Mouse (Mus musculus) forebrain, embryonic 13.5 days (tissue): ENCODE results near the gene Zfpm1. TPM values are rescaled to one million over a fixed set of nuclear protein-coding genes. Genes with fewer than 3 reads are reported as not detected.
A peak's percentile ranks its signal among the peaks of the same experiment; 100 is the strongest.

Experiments
- ATAC-seq: fragments of 200-750 bp; cut with Nextera tagmentation; 2 replicates; pipeline ENCODE4 v1.8.0; 2017
- H3K27ac ChIP-seq: fragments of 300-500 bp; sonication (generic); 2 replicates; pipeline ENCODE4 v1.5.1; 2015; ENCODE audit warnings: inconsistent platforms, mild to moderate bottlenecking, moderate library complexity
- H3K27me3 ChIP-seq: fragments of 300-500 bp; sonication (generic); 2 replicates; pipeline ENCODE4 v1.6.1; 2015; ENCODE audit warnings: mild to moderate bottlenecking, inconsistent platforms
- H3K36me3 ChIP-seq: fragments of 300-500 bp; sonication (generic); 2 replicates; pipeline ENCODE4 v1.6.1; 2015; ENCODE audit warnings: mild to moderate bottlenecking, inconsistent platforms; ENCODE audit not compliant: poor library complexity, severe bottlenecking
- H3K4me1 ChIP-seq: fragments of 300-500 bp; sonication (generic); 2 replicates; pipeline ENCODE4 v1.6.1; 2015; ENCODE audit warnings: inconsistent platforms
- H3K4me2 ChIP-seq: fragments of 300-500 bp; sonication (generic); 2 replicates; pipeline ENCODE4 v1.6.1; 2015; ENCODE audit warnings: inconsistent platforms, mild to moderate bottlenecking, moderate library complexity
- H3K4me3 ChIP-seq: fragments of 300-500 bp; sonication (generic); 2 replicates; pipeline ENCODE4 v1.5.1; 2015; ENCODE audit warnings: mild to moderate bottlenecking, inconsistent platforms
- H3K9ac ChIP-seq: fragments of 300-500 bp; sonication (generic); 2 replicates; pipeline ENCODE4 v1.6.1; 2015; ENCODE audit warnings: mild to moderate bottlenecking, inconsistent platforms
- H3K9me3 ChIP-seq: fragments of 300-500 bp; sonication (generic); replicated peaks from 2 replicates; pipeline ENCODE4 v1.6.1; 2016; ENCODE audit warnings: inconsistent platforms
- WGBS: fragments of 180-500 bp; shearing (Covaris S2); methylation state at CpG from one replicate; pipeline ENCODE4 v1.1.7; 2015; 5-methylcytosine and 5-hydroxymethylcytosine counted together
- polyA plus RNA-seq: library from polyadenylated mRNA; unstranded; fragments of >200 nt; fragmentation: Nextera tagmentation; extraction: Ambion mirVana; gene quantifications from 2 replicates; pipeline ENCODE4 v1.2.1, GENCODE M21; 2015

The Zfpm1 gene
- polyA plus RNA-seq, 1 experiment from 2014 or later, result 0.48 TPM

DNA sequence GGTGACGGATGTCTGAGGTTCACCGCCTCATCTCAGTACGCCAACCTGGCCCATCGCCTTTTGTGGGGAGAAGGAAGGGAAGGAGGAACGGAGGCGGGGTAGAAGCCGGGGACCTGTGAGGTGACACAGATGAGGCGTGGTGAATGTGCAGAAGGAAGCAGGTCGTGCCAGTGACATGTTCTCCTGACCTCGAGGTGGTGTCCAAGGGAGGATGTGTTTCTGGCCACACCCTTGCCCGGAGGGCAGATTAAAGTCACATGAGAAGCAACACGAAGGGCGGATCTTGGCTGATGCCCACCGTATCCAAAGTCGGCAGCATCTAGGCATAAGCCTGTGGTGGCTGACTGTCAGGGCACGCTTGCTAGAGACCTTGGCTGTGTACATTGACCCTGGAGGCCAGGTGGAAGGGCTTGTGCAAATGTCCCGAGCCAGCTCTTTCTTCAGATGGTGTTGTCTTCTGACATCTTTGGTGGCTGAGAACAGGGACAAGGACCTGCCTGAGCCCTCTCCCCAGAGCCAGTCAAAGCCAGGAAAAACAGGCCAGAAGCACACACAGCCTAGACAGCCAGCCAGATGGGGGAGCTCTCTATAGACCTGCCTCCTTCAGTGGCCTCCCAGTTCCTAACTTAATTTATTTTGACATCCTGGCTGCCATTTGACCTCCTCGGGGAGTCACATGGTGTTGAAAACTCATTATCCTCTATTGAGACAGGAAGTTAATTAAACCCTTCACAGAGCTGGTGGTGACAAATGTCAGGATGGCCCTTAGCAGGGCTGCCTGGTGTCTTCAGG lies 4.5 kb upstream of the Zfpm1 start:
- H3K9me3 ChIP-seq, result no peaks in the 10 kb centered on the region
- H3K4me2 ChIP-seq, result no peak overlapping the region
- no peak overlapping the region for H3K4me3 ChIP-seq
- peaks cover 8% of the 10 kb centered on the region for H3K27me3 ChIP-seq
- no peak for ATAC-seq
- no peaks in the 10 kb centered on the region for H3K36me3 ChIP-seq
- H3K9ac ChIP-seq, result no peak overlapping the region
- no peak overlapping the region for H3K27ac ChIP-seq
- H3K4me1 ChIP-seq, result peaks cover 15% of the 10 kb centered on the region
- 83% methylated on average over 18 of the region's 18 CpGs for WGBS

GRCm38 (mm10) chr8:122280156-122280555 lies 1.8 kb upstream of the Zfpm1 start:
- H3K27ac ChIP-seq, result no peak overlapping the region
- H3K36me3 ChIP-seq, result no peaks in the 10 kb centered on the region
- no peak for ATAC-seq
- peaks cover 37% of the 10 kb centered on the region for H3K4me1 ChIP-seq
- WGBS, result 86% methylated on average over 4 of the region's 4 CpGs
- H3K9me3 ChIP-seq, result no peaks in the 10 kb centered on the region
- no peak overlapping the region for H3K4me3 ChIP-seq
- peaks cover 32% of the 10 kb centered on the region for H3K27me3 ChIP-seq
- H3K9ac ChIP-seq, result no peak overlapping the region
- no peak overlapping the region for H3K4me2 ChIP-seq

DNA sequence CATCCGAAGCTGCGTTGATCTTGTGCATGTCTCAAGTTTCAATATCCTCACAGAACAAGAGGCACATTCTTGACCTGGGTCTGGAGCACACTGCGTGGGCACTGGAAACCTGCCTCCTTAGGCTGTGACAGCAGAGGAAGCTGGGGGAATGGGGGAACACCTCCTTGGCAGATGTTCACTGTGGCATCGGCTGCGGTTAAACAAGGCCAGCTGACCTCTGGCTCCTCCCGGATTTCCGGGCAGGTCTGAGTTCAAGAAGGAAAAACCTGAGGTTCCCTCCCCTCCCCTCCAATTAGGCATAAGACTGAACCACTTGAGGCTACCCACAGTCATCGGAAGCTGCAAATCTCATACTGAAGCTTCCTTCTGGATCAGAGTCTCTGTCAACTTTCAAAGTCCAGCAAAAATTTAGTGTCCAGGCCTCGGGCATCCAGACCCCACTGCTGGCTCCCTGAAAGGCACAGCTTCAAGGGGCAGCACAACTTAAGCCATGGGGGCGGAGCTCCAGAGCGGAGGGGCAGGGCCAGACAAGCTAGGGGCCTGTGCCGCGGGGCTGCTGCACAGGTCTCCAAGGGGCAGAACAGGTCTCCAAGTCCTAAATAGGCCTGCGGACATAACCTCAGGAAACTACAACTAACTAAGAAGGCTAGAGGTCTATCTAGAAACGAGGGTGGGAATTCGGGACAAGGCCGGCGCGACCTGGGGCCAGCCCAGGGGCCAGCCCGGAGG lies 1.2 kb upstream of the Zfpm1 start:
- no peaks in the 10 kb centered on the region for H3K36me3 ChIP-seq
- H3K27ac ChIP-seq, result peak overlapping the region; percentile 51; the same call in 1 of the 2 replicates
- peaks cover 38% of the 10 kb centered on the region for H3K27me3 ChIP-seq
- no peaks in the 10 kb centered on the region for H3K9me3 ChIP-seq
- 14% methylated on average over 20 of the region's 20 CpGs for WGBS
- H3K4me2 ChIP-seq, result peak overlapping the region; percentile 97
- peak; percentile 36 for ATAC-seq
- peaks cover 38% of the 10 kb centered on the region for H3K4me1 ChIP-seq
- no peak overlapping the region for H3K9ac ChIP-seq
- peak overlapping the region; percentile 61 for H3K4me3 ChIP-seq

- H3K27ac ChIP-seq, result peak overlapping the region; percentile 51
- peaks cover 42% of the 10 kb centered on the region for H3K27me3 ChIP-seq
- no peak overlapping the region for H3K9ac ChIP-seq
- peak; percentile 93 for ATAC-seq
- H3K9me3 ChIP-seq, result no peaks in the 10 kb centered on the region
- H3K36me3 ChIP-seq, result no peaks in the 10 kb centered on the region
- WGBS, result under 1% methylated on average over 47 of the region's 47 CpGs
- H3K4me2 ChIP-seq, result peak overlapping the region; percentile 97
- H3K4me3 ChIP-seq, result peak overlapping the region; percentile 61
- peaks cover 42% of the 10 kb centered on the region for H3K4me1 ChIP-seq
These were observed 465 bp upstream of the Zfpm1 start for GRCm38 (mm10) chr8:122281317-122282034.

GRCm38 (mm10) chr8:122282501-122283355 lies 787 bp downstream of the Zfpm1 start:
- Histone ChIP-seq H3K4me1 (peaks cover 42% of the 10 kb centered on the region), H3K9ac (peak overlapping the region; percentile 75), H3K27me3 (peaks cover 42% of the 10 kb centered on the region), H3K27ac (no peak overlapping the region), H3K9me3 (no peaks in the 10 kb centered on the region), H3K4me3 (peak overlapping the region; percentile 61), H3K36me3 (no peaks in the 10 kb centered on the region), H3K4me2 (peak overlapping the region; percentile 97)
- ATAC-seq, result no peak
- WGBS, result under 1% methylated on average over 66 of the region's 70 CpGs

DNA sequence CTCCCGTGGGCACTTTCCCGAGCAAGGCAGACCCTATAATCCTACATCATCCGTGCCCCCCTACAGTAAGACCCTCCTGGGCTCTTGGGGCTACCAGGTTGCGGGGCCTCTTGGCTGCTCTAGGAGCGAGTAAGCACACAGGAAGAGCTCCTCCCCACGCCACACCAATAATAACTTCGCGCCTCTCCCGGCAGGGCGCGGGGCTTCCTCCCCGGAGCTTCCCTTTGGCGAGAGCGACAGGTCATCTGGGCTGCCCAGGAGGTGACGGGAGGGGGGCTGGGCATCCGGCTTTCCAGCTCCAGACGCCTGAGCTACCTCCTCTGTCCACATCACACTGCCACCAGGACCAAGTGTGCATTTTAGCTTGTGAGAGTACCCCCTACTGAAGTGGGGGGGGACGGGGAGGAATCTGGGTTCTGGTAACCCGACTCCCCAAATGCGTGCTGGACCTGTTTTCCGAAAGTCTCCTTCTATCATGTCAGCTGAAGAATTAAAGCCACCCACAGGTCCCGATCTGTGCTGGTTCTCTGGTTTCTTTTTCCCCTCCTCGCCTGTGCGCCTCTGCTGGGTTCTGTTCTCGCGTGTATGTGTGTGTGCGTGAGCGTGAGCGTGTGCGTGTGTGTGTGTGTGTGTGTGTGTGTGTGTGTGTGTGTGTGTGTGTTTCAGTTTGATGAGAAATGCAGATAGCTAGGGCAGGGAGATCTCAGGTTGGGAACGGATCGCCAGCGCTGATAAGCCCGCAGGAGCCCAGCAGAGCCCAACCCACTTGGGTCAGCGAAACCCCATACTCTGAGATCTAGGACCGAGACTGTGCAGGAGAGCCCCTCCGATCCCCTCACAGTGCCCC lies 1.6 kb downstream of the Zfpm1 start:
- no peaks in the 10 kb centered on the region for H3K9me3 ChIP-seq
- 1% methylated on average over 36 of the region's 37 CpGs for WGBS
- peaks cover 48% of the 10 kb centered on the region for H3K27me3 ChIP-seq
- peak overlapping the region; percentile 75 for H3K9ac ChIP-seq
- H3K4me1 ChIP-seq, result peaks cover 42% of the 10 kb centered on the region
- peak overlapping the region; percentile 61 for H3K4me3 ChIP-seq
- no peak for ATAC-seq
- H3K36me3 ChIP-seq, result no peaks in the 10 kb centered on the region
- peak overlapping the region; percentile 97 for H3K4me2 ChIP-seq
- H3K27ac ChIP-seq, result 0 out of 2 replicates have a peak overlapping the region, but pooled peaks have one; percentile 14

- no peak for ATAC-seq
- Histone ChIP-seq H3K4me3 (peak overlapping the region; percentile 61), H3K9ac (peak overlapping the region; percentile 75), H3K4me1 (peaks cover 42% of the 10 kb centered on the region), H3K4me2 (peak overlapping the region; percentile 97), H3K27me3 (peaks cover 53% of the 10 kb centered on the region), H3K36me3 (no peaks in the 10 kb centered on the region), H3K9me3 (no peaks in the 10 kb centered on the region), H3K27ac (0 out of 2 replicates have a peak overlapping the region, but pooled peaks have one; percentile 14)
- under 1% methylated on average over 32 of the region's 33 CpGs for WGBS
These were observed 2.3 kb downstream of the Zfpm1 start for GRCm38 (mm10) chr8:122284203-122284658.

GRCm38 (mm10) chr8:122284659-122285261 lies 2.8 kb downstream of the Zfpm1 start:
- H3K36me3 ChIP-seq, result no peaks in the 10 kb centered on the region
- H3K4me1 ChIP-seq, result peaks cover 42% of the 10 kb centered on the region
- WGBS, result 4% methylated on average over 21 of the region's 21 CpGs
- H3K27me3 ChIP-seq, result peaks cover 56% of the 10 kb centered on the region
- H3K4me2 ChIP-seq, result peak overlapping the region; percentile 97
- H3K4me3 ChIP-seq, result peak overlapping the region; percentile 61
- no peaks in the 10 kb centered on the region for H3K9me3 ChIP-seq
- H3K9ac ChIP-seq, result peak overlapping the region; percentile 75
- no peak overlapping the region for H3K27ac ChIP-seq
- ATAC-seq, result no peak

GRCm38 (mm10) chr8:122285727-122286126 lies 3.8 kb downstream of the Zfpm1 start:
- H3K4me2 ChIP-seq, result no peak overlapping the region
- H3K27ac ChIP-seq, result no peak overlapping the region
- H3K9me3 ChIP-seq, result no peaks in the 10 kb centered on the region
- H3K4me3 ChIP-seq, result no peak overlapping the region
- H3K27me3 ChIP-seq, result peaks cover 56% of the 10 kb centered on the region
- no peak for ATAC-seq
- 68% methylated on average over 6 of the region's 6 CpGs for WGBS
- H3K36me3 ChIP-seq, result no peaks in the 10 kb centered on the region
- peaks cover 38% of the 10 kb centered on the region for H3K4me1 ChIP-seq
- no peak overlapping the region for H3K9ac ChIP-seq

GRCm38 (mm10) chr8:122286899-122287298 lies 5.0 kb downstream of the Zfpm1 start:
- no peak for ATAC-seq
- H3K4me1 ChIP-seq, result peaks cover 39% of the 10 kb centered on the region
- no peak overlapping the region for H3K27ac ChIP-seq
- peaks cover 56% of the 10 kb centered on the region for H3K27me3 ChIP-seq
- H3K9ac ChIP-seq, result no peak overlapping the region
- H3K4me3 ChIP-seq, result no peak overlapping the region
- H3K36me3 ChIP-seq, result no peaks in the 10 kb centered on the region
- 79% methylated on average over 10 of the region's 10 CpGs for WGBS
- H3K9me3 ChIP-seq, result no peaks in the 10 kb centered on the region
- H3K4me2 ChIP-seq, result no peak overlapping the region
